Mouse (Mus musculus) CH12.LX (cell line): ENCODE measurements around the gene Gpx3. TPM values are rescaled to one million over a fixed set of nuclear protein-coding genes. Genes with fewer than 3 reads are reported as not detected.

Source experiments
- DNase-seq: peaks from one replicate; pipeline ENCODE4 v3.0.0-alpha.2; 2013; ENCODE audit errors: extremely low read depth
- H3K27ac ChIP-seq: 2 replicates; pipeline ENCODE4 v1.5.1; 2012; ENCODE audit warnings: low read depth, mild to moderate bottlenecking, control low read depth, moderate library complexity; ENCODE audit not compliant: insufficient read depth
- H3K27me3 ChIP-seq: replicated peaks from 2 replicates; pipeline ENCODE3; 2012; ENCODE audit warnings: inconsistent platforms
- H3K36me3 ChIP-seq, 2 experiments: replicated peaks in 1 of 2; 2 replicates each; pipeline versions ENCODE3 to v1.6.1; 2012; ENCODE audit warnings: inconsistent platforms in 1 of 2, low read length in 1 of 2, mild to moderate bottlenecking in 1 of 2, mixed read lengths in 1 of 2, moderate library complexity in 1 of 2; ENCODE audit not compliant: control insufficient read depth in 1 of 2, insufficient read depth in 1 of 2
- H3K4me1 ChIP-seq, 2 experiments: 2 replicates each; pipeline ENCODE4 v1.6.1; 2012; ENCODE audit warnings: inconsistent platforms in 1 of 2, moderate library complexity in 1 of 2; ENCODE audit not compliant: insufficient read depth in 2 of 2, control insufficient read depth in 1 of 2
- H3K4me2 ChIP-seq: 2 replicates; pipeline ENCODE4 v1.6.1; 2012; ENCODE audit warnings: low read depth, mild to moderate bottlenecking, control low read depth; ENCODE audit not compliant: poor library complexity, insufficient read depth, severe bottlenecking
- H3K4me3 ChIP-seq, 3 experiments: fragments of 150-350 bp in 1 of 3; sonication (generic) in 1 of 3; replicated peaks in 1 of 3; 2 replicates each; pipeline versions ENCODE3 to v1.5.1; 2011 to 2012; ENCODE audit warnings: low read depth in 2 of 3, low read length in 2 of 3, mild to moderate bottlenecking in 2 of 3, moderate library complexity in 2 of 3, control low read depth in 1 of 3, improper control_type of control experiment in 1 of 3, inconsistent platforms in 1 of 3, mixed read lengths in 1 of 3; ENCODE audit not compliant: poor library complexity in 1 of 3
- H3K79me2 ChIP-seq: replicated peaks from 2 replicates; pipeline ENCODE4 v1.6.1; 2012; ENCODE audit warnings: mild to moderate bottlenecking, moderate library complexity; ENCODE audit not compliant: control insufficient read depth, poor library complexity, insufficient read depth, severe bottlenecking; ENCODE audit errors: extremely low read depth
- H3K9ac ChIP-seq: 2 replicates; pipeline ENCODE4 v1.6.1; 2012; ENCODE audit warnings: low read depth, mild to moderate bottlenecking, control low read depth, moderate library complexity; ENCODE audit not compliant: insufficient read depth
- H3K9me3 ChIP-seq: replicated peaks from 2 replicates; pipeline ENCODE3; 2012; ENCODE audit warnings: low read length, inconsistent platforms, mixed read lengths
- BHLHE40 ChIP-seq: IDR thresholded peaks from 2 replicates; pipeline ENCODE4 v1.6.1; 2011; ENCODE audit warnings: mild to moderate bottlenecking, low read depth, low read length, improper control_type of control experiment
- CHD1 ChIP-seq: IDR thresholded peaks from 2 replicates; pipeline ENCODE4 v1.6.1; 2012; ENCODE audit warnings: low read depth, low read length, improper control_type of control experiment, inconsistent platforms
- CTCF ChIP-seq, 2 experiments: IDR thresholded peaks in 1 of 2; conservative IDR thresholded peaks in 1 of 2; 2 replicates each; pipeline ENCODE4 v1.5.1; 2011 to 2012; ENCODE audit warnings: low read depth in 2 of 2, low read length in 2 of 2, improper control_type of control experiment in 1 of 2, inconsistent platforms in 1 of 2, mild to moderate bottlenecking in 1 of 2, moderate library complexity in 1 of 2
- E2F4 ChIP-seq: IDR thresholded peaks from 2 replicates; pipeline ENCODE4 v1.6.1; 2011; ENCODE audit warnings: low read depth, low read length, improper control_type of control experiment; ENCODE audit not compliant: insufficient replicate concordance
- EP300 ChIP-seq: IDR thresholded peaks from 2 replicates; pipeline ENCODE4 v1.6.1; 2011; ENCODE audit warnings: low read length, improper control_type of control experiment
- ETS1 ChIP-seq: conservative IDR thresholded peaks from 2 replicates; pipeline ENCODE4 v1.6.1; 2012; ENCODE audit warnings: low read depth, mild to moderate bottlenecking, inconsistent platforms, low read length, improper control_type of control experiment, moderate library complexity
- JUN ChIP-seq: IDR thresholded peaks from 2 replicates; pipeline ENCODE4 v1.6.1; 2011; ENCODE audit warnings: low read depth, mild to moderate bottlenecking, low read length, improper control_type of control experiment, moderate library complexity; ENCODE audit not compliant: insufficient read depth
- KAT2A ChIP-seq: IDR thresholded peaks from 2 replicates; pipeline ENCODE4 v1.6.1; 2012; ENCODE audit warnings: low read length, improper control_type of control experiment, inconsistent platforms; ENCODE audit not compliant: insufficient replicate concordance
- MAX ChIP-seq: IDR thresholded peaks from 2 replicates; pipeline ENCODE4 v1.6.1; 2011; ENCODE audit warnings: low read length, improper control_type of control experiment
- MAZ ChIP-seq: IDR thresholded peaks from 2 replicates; pipeline ENCODE4 v1.6.1; 2012; ENCODE audit warnings: low read depth, mild to moderate bottlenecking, inconsistent platforms, low read length, improper control_type of control experiment, moderate library complexity
- MEF2A ChIP-seq: IDR thresholded peaks from 2 replicates; pipeline ENCODE4 v1.6.1; 2014; ENCODE audit warnings: low read depth, mild to moderate bottlenecking, inconsistent platforms, low read length, improper control_type of control experiment, borderline replicate concordance
- MYC ChIP-seq: IDR thresholded peaks from 2 replicates; pipeline ENCODE4 v1.6.1; 2011; ENCODE audit warnings: low read depth, mild to moderate bottlenecking, improper control_type of control experiment, low read length
- PAX5 ChIP-seq: IDR thresholded peaks from 2 replicates; pipeline ENCODE4 v1.6.1; 2012; ENCODE audit warnings: low read length, inconsistent platforms, mixed read lengths
- POLR2A ChIP-seq: IDR thresholded peaks from 2 replicates; pipeline ENCODE4 v1.6.1; 2011; ENCODE audit warnings: low read depth, mild to moderate bottlenecking, improper control_type of control experiment, low read length
- POLR2AphosphoS2 ChIP-seq: IDR thresholded peaks from 2 replicates; pipeline ENCODE4 v1.6.1; 2011; ENCODE audit warnings: low read depth, low read length, improper control_type of control experiment
- RAD21 ChIP-seq: IDR thresholded peaks from 2 replicates; pipeline ENCODE4 v1.6.1; 2011; ENCODE audit warnings: low read depth, mild to moderate bottlenecking, low read length, improper control_type of control experiment, moderate library complexity
- RCOR1 ChIP-seq: conservative IDR thresholded peaks from 2 replicates; pipeline ENCODE4 v1.6.1; 2012; ENCODE audit warnings: low read depth, mild to moderate bottlenecking, inconsistent platforms, low read length, improper control_type of control experiment
- SIN3A ChIP-seq: IDR thresholded peaks from 2 replicates; pipeline ENCODE4 v1.6.1; 2012; ENCODE audit warnings: low read length, improper control_type of control experiment, inconsistent platforms
- SMC3 ChIP-seq: IDR thresholded peaks from 2 replicates; pipeline ENCODE4 v1.6.1; 2011; ENCODE audit warnings: low read depth, low read length, improper control_type of control experiment
- TCF12 ChIP-seq: IDR thresholded peaks from 2 replicates; pipeline ENCODE4 v1.6.1; 2014; ENCODE audit warnings: low read depth, mild to moderate bottlenecking, inconsistent platforms, low read length, improper control_type of control experiment
- USF1 ChIP-seq: IDR thresholded peaks from 2 replicates; pipeline ENCODE4 v1.6.1; 2014; ENCODE audit warnings: low read depth, mild to moderate bottlenecking, inconsistent platforms, low read length, improper control_type of control experiment
- USF2 ChIP-seq: conservative IDR thresholded peaks from 2 replicates; pipeline ENCODE4 v1.6.1; 2011; ENCODE audit warnings: low read depth, low read length, improper control_type of control experiment
- ZMIZ1 ChIP-seq: IDR thresholded peaks from 2 replicates; pipeline ENCODE4 v1.6.1; 2012; ENCODE audit warnings: low read depth, mild to moderate bottlenecking, inconsistent platforms, low read length, improper control_type of control experiment
- dilution Hi-C: fragments of 300-500 bp; cut with MboI; formaldehyde crosslinking; loops from 2 replicates; pipeline ENCODE4 v1.14.3; 2020; ENCODE audit warnings: low sequenced_read_pairs; ENCODE audit not compliant: extremely low pct_unique_long_range_greater_than_20kb, extremely low pct_ligation_motif_present
- in situ Hi-C: fragments of 300-500 bp; cut with MboI; formaldehyde crosslinking; loops from 3 replicates; pipeline ENCODE4 v1.14.3; 2019; ENCODE audit warnings: low sequenced_read_pairs, low pct_ligation_motif_present, low pct_unique_long_range_greater_than_20kb, mixed read lengths
- polyA plus RNA-seq: library from polyadenylated mRNA; unstranded; fragments of >175 nt; gene quantifications from 2 replicates; pipeline ENCODE4 v1.2.1, GENCODE M21; 2012; ENCODE audit warnings: low read depth; ENCODE audit not compliant: insufficient read length
- total RNA-seq, 2 experiments: library from RNA; depleted of rRNA; stranded (reverse); fragments of 300-350 nt in 1 of 2; fragments of >200 nt in 1 of 2; gene quantifications; 2 replicates each; pipeline ENCODE4 v1.2.3; 2012 to 2014

Gene Gpx3
- total and polyA plus RNA-seq, 3 experiments, result 0.63 TPM; not detected in 2

DNA sequence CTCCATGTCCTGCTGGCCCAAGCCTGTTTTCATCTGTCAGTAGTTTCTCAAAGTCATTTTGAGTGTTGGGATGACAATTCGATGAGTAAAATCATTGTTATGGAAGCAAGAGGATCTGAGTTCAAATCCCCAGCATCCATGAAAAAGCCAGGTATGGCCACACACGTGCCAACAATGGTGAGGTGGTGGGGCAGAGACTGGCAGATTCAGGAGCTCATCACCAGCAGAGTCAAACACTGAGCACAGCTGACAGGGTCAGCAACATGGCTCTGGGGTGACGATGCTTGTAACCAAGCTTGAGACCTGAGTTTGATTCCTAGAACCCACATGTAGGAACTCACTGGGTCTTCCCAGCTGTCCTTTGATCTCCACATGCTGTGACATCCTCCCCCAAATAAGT lies 2.8 kb downstream of the Gpx3 start:
- TF ChIP-seq PAX5 (no peak), MAZ (no peak), KAT2A (no peak), SIN3A (no peak), MYC (no peak), RAD21 (no peak), CHD1 (no peak), TCF12 (no peak), SMC3 (no peak), CTCF (conservative IDR thresholded peaks at IDR 0.05 in 1 of 2, IDR thresholded peaks at IDR 0.05 in 1 of 2; ENCODE audit: low read depth in 2 of 2, low read length in 2 of 2) (no peak), BHLHE40 (no peak), USF2 (no peak), RCOR1 (no peak), EP300 (no peak), MAX (no peak)
- Histone ChIP-seq H3K9me3 (no peaks in the 10 kb centered on the region), H3K4me3 (no peak overlapping the region), H3K79me2 (no peaks in the 10 kb centered on the region), H3K27ac (no peak overlapping the region), H3K36me3 (peaks cover 16 to 43% of the 10 kb centered on the region in 2 experiments), H3K4me1 (peaks cover 5 to 8% of the 10 kb centered on the region in 2 experiments), H3K27me3 (no peaks in the 10 kb centered on the region), H3K4me2 (no peak overlapping the region), H3K9ac (no peak overlapping the region)
- no peak for DNase-seq
- dilution Hi-C loops, result no loop called here
- in situ Hi-C loops, result no loop called here

DNA sequence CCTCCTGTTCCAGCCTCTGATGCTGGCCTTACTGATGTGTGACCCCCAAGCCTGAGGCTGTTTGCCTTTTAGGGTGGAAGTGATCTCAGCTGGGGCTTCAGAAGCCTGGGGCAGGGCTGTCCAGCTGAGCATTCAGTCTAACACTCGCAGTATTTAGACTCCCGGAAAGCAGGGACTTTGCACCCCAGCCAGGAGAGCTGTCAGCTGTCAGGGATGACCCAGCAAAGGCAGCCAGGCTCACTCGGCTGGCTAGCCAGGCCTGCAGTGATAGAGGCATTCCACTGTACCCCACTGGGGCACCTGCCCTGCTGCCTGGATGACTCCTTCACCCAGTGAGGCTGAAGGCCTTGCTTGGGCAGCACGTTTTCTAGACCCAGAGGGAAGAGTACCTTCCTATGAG lies 3.7 kb downstream of the Gpx3 start:
- TF ChIP-seq TCF12 (no peak), PAX5 (no peak), MEF2A (no peak), E2F4 (no peak), ETS1 (no peak), POLR2AphosphoS2 (no peak), POLR2A (no peak), CTCF (conservative IDR thresholded peaks at IDR 0.05 in 1 of 2, IDR thresholded peaks at IDR 0.05 in 1 of 2; ENCODE audit: low read depth in 2 of 2, low read length in 2 of 2) (no peak), USF1 (no peak), ZMIZ1 (no peak), SIN3A (no peak), JUN (no peak), EP300 (no peak)
- H3K9me3 ChIP-seq, result no peaks in the 10 kb centered on the region
- no peaks in the 10 kb centered on the region for H3K79me2 ChIP-seq
- dilution Hi-C loops (no loop called here), in situ Hi-C loops (no loop called here)
- H3K4me3 ChIP-seq, result no peak overlapping the region
- H3K36me3 ChIP-seq, result peaks cover 24 to 52% of the 10 kb centered on the region in 2 experiments
- no peak overlapping the region for H3K27ac ChIP-seq
- no peak for DNase-seq
- no peak overlapping the region for H3K9ac ChIP-seq
- peaks cover 5 to 8% of the 10 kb centered on the region in 2 experiments for H3K4me1 ChIP-seq
- no peaks in the 10 kb centered on the region for H3K27me3 ChIP-seq
- H3K4me2 ChIP-seq, result no peak overlapping the region
